Mouse (Mus musculus) G1E (cell line): ENCODE results near the gene Elavl1. TPM values are rescaled to one million over a fixed set of nuclear protein-coding genes. Genes with fewer than 3 reads are reported as not detected.
A peak's percentile ranks its signal among the peaks of the same experiment; 100 is the strongest.

Source experiments
- ATAC-seq: 2 replicates; pipeline ENCODE4 v1.8.0; 2016; ENCODE audit warnings: mild to moderate bottlenecking; ENCODE audit not compliant: insufficient number of reproducible peaks, poor library complexity, low FRiP score, severe bottlenecking; ENCODE audit errors: extremely low read depth
- DNase-seq: peaks from one replicate; pipeline ENCODE4 v3.0.0; 2012; ENCODE audit warnings: low spot score
- H3K27me3 ChIP-seq: 2 replicates; pipeline ENCODE4 v1.6.1; 2012; ENCODE audit warnings: mild to moderate bottlenecking, low read length, inconsistent platforms; ENCODE audit not compliant: insufficient read depth
- H3K36me3 ChIP-seq: replicated peaks from 2 replicates; pipeline ENCODE3; 2012; ENCODE audit warnings: mild to moderate bottlenecking, inconsistent platforms
- H3K4me1 ChIP-seq: 2 replicates; pipeline ENCODE4 v1.6.1; 2012; ENCODE audit warnings: low read depth, low read length, inconsistent platforms, mixed read lengths; ENCODE audit not compliant: insufficient read depth
- H3K4me3 ChIP-seq: 2 replicates; pipeline ENCODE4 v1.5.1; 2012; ENCODE audit warnings: low read depth, mild to moderate bottlenecking, inconsistent platforms, low read length, moderate library complexity, mixed read lengths
- H3K9me3 ChIP-seq: replicated peaks from 2 replicates; pipeline ENCODE4 v1.6.1; 2012; ENCODE audit warnings: inconsistent platforms
- CTCF ChIP-seq: IDR thresholded peaks from 2 replicates; pipeline ENCODE4 v1.5.1; 2012; ENCODE audit warnings: low read depth, low read length, inconsistent platforms, mixed read lengths
- GATA1 ChIP-seq: IDR thresholded peaks from 2 replicates; pipeline ENCODE4 v1.6.1; 2012; ENCODE audit warnings: borderline replicate concordance, low read length, inconsistent platforms, mixed read lengths
- GATA2 ChIP-seq: IDR thresholded peaks from 2 replicates; pipeline ENCODE4 v1.6.1; 2012; ENCODE audit warnings: low read depth, low read length, inconsistent platforms, borderline replicate concordance
- POLR2AphosphoS5 ChIP-seq: IDR thresholded peaks from 2 replicates; pipeline ENCODE4 v1.6.1; 2012; ENCODE audit warnings: low read depth, low read length, inconsistent platforms; ENCODE audit not compliant: insufficient replicate concordance
- TAL1 ChIP-seq: conservative IDR thresholded peaks from 2 replicates; pipeline ENCODE4 v1.6.1; 2012; ENCODE audit warnings: low read depth, low read length, inconsistent platforms, mixed read lengths
- polyA plus RNA-seq: library from polyadenylated mRNA; stranded (reverse); fragments of >175 nt; gene quantifications from 2 replicates; pipeline ENCODE4 v1.2.3, GENCODE M21; 2012
- total RNA-seq, 2 experiments: library from RNA; stranded (forward) in 1 of 2; stranded (reverse) in 1 of 2; fragments of 200-1000 nt in 1 of 2; fragments of >200 nt in 1 of 2; fragmentation: Nextera tagmentation in 1 of 2; gene quantifications; 2 replicates each; pipeline ENCODE4 v1.2.3; 2014 to 2017

The Elavl1 gene
- total RNA-seq (2014; fragmentation: Nextera tagmentation) (162 and 168 TPM in 2 replicates), total RNA-seq (2017) (92.5 and 98.1 TPM in 2 replicates), polyA plus RNA-seq (110 and 125 TPM in 2 replicates)

DNA sequence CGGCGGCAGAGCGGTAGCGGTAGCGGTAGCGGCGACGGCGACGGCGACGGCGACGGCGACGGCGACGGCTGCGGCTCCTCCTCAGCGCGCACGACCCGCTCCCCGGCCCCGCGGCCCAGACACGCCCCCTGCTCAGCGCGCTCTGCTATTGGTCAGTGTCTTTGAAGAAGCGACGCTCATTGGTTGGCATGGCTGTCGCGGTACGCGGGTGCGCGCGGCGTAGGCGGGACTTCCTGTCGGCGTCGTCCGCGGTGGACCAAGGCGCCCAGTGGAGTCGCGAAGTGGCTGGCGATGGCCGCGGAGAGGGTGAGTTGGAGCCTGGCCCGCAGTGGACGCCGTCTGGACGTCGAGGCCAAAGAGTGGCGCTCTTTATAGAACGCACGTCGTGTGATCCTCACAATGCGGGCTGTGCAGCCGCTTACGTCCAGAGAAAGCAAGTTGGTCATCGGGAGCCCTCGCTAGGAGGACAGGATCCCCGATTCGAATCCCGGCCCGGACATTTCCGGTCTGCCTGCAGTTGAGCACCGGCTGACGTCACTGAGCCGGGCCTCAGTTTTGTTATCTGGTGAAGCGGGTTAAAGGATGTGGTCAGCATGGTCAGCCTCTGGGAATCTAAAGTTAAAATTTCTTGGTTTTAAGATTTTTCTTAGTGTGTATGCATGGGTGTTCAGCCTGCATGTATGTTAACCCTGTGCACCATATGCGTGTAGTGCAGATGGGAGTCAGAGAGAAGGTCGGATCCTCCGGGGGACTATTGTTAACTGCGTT is at the start of gene Elavl1, which contains the start of gene Ccl25:
Gene Elavl1 (minus strand): TSS at position 431 of the 768 bp plus-strand sequence.
Gene Ccl25 (plus strand): TSS at position 228 of the 768 bp plus-strand sequence.
- TF ChIP-seq POLR2AphosphoS5, result no peak
- TF ChIP-seq CTCF, result no peak
- no peak for TF ChIP-seq GATA2
- no peak for TF ChIP-seq TAL1
- TF ChIP-seq GATA1, result no peak
- ATAC-seq (peak; percentile 84), DNase-seq (peak; percentile 97)
- peak within 1 kb of the TSS; percentile 86 for H3K4me3 ChIP-seq
- peaks cover 66% of the 10 kb centered on the region for H3K36me3 ChIP-seq
- H3K9me3 ChIP-seq, result no peaks in the 10 kb centered on the region
- no peaks in the 10 kb centered on the region for H3K27me3 ChIP-seq
- peaks cover 70% of the 10 kb centered on the region for H3K4me1 ChIP-seq

DNA sequence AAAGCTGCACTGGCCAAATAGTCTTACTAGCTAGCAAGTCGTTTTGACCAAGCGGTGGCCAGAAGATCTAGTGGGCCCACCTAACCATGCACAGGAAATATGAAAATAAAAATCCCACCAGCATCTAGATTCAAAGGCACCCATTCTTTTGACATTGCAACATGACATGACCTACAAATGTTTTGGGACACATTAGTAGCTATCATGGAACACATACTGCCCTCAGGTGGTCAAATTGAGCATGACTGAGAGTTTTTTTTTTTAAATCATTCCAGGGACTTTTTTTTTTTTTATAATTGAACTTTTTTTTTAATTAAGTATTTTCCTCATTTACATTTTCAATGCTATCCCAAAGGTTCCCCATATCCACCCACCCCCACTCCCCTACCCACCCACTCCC is 47.4 kb upstream of the Elavl1 start:
- ATAC-seq (no peak), DNase-seq (no peak)
- Histone ChIP-seq H3K36me3 (no peaks in the 10 kb centered on the region), H3K9me3 (no peaks in the 10 kb centered on the region), H3K27me3 (peaks cover 4% of the 10 kb centered on the region; the same call in 1 of the 2 replicates), H3K4me1 (no peaks in the 10 kb centered on the region), H3K4me3 (no peak overlapping the region)
- TF ChIP-seq CTCF (no peak), POLR2AphosphoS5 (no peak), TAL1 (no peak), GATA1 (no peak), GATA2 (no peak)

DNA sequence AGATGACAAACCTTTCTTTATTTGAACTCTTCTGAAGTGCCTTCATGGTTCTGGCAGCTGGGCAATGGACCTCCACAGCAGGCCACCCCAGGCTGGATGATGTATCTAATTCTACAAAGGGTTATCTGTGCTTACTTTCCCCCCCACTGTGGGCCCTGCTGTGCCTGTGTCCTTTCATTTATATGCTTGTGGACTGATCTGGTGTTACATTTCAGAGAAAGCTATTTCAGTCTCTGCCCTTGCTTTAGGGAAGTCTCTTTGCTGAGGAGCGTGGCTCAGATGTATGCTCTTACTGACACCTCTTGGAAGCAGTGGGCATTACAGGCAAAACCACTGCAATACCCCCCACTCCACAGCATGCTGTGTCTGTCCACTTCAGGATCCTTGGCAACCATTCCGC is 44.9 kb upstream of the Elavl1 start:
- Histone ChIP-seq H3K9me3 (no peaks in the 10 kb centered on the region), H3K27me3 (peaks cover 4% of the 10 kb centered on the region; the same call in 1 of the 2 replicates), H3K4me1 (no peaks in the 10 kb centered on the region), H3K4me3 (no peak overlapping the region), H3K36me3 (no peaks in the 10 kb centered on the region)
- DNase-seq, result peak; percentile 15
- 0 out of 2 replicates have a peak, but pooled peaks have one; percentile 8 for TF ChIP-seq CTCF
- no peak for TF ChIP-seq GATA1
- ATAC-seq, result peak; percentile 57; the same call in 1 of the 2 replicates

DNA sequence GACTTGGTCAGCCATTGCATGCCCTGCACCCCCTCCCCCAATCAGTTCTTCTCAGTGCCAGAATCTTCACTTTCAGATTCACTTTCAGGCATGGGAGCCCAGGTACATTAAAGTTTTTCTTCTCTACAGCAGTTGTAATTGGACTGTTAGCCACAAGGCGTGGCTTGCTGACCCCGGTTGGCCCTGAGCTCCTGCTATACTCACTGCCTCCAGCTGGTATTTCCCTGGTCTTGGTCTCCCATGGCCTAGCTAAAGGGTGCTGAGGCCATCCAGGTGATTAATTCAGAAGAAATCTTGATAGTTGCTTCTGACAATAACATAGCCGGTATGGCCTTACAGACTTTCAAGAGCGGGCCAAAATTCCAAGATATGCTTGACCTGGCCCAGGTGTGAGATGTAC is 43.3 kb upstream of the Elavl1 start:
- DNase-seq (no peak), ATAC-seq (no peak)
- Histone ChIP-seq H3K36me3 (no peaks in the 10 kb centered on the region), H3K27me3 (peaks cover 4% of the 10 kb centered on the region; the same call in 1 of the 2 replicates), H3K4me3 (no peak overlapping the region), H3K4me1 (no peaks in the 10 kb centered on the region), H3K9me3 (no peaks in the 10 kb centered on the region)
- TF ChIP-seq TAL1 (no peak), CTCF (no peak), GATA2 (no peak), GATA1 (no peak), POLR2AphosphoS5 (no peak)

DNA sequence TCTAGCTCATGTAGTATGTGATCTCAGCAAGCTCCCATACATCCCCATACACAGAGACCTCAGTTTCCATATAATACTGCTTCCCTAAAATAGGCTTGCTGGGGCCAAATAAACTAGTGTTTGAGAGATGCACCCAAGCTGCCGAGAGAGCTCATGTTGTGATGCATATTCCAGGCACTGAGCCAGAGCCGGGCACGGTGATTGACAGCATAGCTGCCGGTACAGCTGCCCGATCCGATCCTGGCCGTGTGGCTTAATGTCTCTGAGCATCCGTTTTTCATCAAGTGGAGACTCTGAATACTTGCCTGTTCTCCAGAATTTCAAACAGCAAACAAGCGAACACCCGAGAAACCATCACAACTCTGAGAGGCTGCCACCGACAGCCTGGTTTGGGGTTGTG is 42.6 kb upstream of the Elavl1 start:
- Histone ChIP-seq H3K36me3 (no peaks in the 10 kb centered on the region), H3K9me3 (no peaks in the 10 kb centered on the region), H3K4me3 (no peak overlapping the region), H3K27me3 (peaks cover 4% of the 10 kb centered on the region; the same call in 1 of the 2 replicates), H3K4me1 (no peaks in the 10 kb centered on the region)
- no peak for ATAC-seq
- no peak for TF ChIP-seq POLR2AphosphoS5
- no peak for TF ChIP-seq GATA2
- TF ChIP-seq CTCF, result no peak
- no peak for TF ChIP-seq GATA1
- TF ChIP-seq TAL1, result no peak
- no peak for DNase-seq

DNA sequence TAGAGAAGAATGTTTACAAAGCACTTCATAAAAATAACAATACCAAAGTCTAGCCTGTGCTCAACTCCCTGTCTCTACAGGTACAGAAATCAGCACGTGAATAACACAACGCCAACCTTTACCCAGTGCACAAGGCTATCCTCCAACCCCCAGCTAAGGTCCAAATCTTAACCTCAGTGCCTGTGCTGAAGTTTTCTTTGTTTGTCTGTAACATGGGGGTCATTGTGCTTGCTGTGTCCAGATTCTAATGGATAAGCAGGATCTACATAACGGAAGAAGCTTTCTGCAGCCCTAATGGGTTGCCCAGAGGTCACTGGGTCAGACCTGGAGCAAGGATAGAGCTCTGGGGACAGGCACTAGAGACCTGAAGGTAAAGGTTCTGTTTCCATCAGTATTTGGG is 41.0 kb upstream of the Elavl1 start:
- Histone ChIP-seq H3K9me3 (no peaks in the 10 kb centered on the region), H3K36me3 (no peaks in the 10 kb centered on the region), H3K4me3 (no peak overlapping the region), H3K27me3 (peaks cover 8% of the 10 kb centered on the region), H3K4me1 (no peaks in the 10 kb centered on the region)
- ATAC-seq (no peak), DNase-seq (no peak)
- TF ChIP-seq GATA1 (no peak), GATA2 (no peak), POLR2AphosphoS5 (no peak)

DNA sequence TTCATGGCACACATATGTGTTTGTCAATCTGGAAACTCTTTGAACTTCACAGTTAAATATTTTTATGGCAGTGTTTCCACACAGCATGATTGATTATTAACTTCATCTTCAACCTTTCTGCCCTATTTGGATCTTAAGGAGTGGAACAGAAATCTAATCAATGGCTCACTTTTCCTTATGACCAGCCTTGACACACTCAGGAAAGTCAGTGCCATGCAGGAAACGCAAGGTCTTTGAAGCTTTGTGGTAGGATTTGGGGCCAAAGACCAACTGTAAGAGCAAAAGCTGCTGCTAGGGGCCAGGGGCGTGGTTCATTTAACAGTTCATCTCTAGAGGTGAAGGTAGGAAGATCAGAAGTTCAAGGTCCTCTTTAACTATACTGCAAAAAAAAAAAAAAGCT is 35.7 kb upstream of the Elavl1 start:
- TF ChIP-seq POLR2AphosphoS5, result no peak
- TF ChIP-seq GATA1, result no peak
- no peak for TF ChIP-seq TAL1
- H3K4me3 ChIP-seq, result no peak overlapping the region
- DNase-seq, result no peak
- H3K4me1 ChIP-seq, result no peaks in the 10 kb centered on the region
- peaks cover 6% of the 10 kb centered on the region for H3K27me3 ChIP-seq
- no peaks in the 10 kb centered on the region for H3K36me3 ChIP-seq
- no peak for ATAC-seq
- H3K9me3 ChIP-seq, result no peaks in the 10 kb centered on the region
